Mouse (Mus musculus): Measurements from ENCODE around the gene Plac8.

DNA sequence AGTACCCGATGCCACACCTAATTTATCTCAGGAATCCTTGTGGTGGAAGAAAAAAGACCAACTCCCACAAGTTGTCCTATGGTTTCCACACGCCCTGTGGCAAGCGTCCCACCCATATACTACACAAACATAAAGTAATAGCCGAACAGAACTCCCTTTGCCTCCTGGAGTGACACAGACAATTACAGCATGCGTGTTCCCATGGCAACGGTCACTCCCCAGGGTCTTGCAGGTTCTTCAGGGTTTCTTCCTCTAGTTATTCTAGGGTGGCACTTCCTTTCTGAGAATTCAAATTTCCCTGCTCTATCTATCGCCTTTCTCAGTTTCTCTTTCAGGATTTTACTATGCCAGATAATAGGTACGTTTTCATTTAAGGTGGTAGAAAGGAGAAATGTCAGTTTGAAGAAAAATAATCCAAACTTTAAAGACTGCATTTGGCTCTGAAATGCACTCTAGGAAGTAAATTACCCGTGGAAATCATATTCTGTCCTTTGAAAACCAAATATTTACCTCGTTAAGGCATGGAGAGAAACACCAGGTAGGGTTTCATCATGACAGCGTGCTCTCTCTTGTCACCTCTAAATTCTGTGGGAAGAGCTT is 25.9 kb upstream of the Plac8 start:
- TF ChIP-seq CTCF (IDR thresholded peaks at IDR 0.05; ENCODE audit: low read depth, low read length), result no peak
- TF ChIP-seq POLR2A (IDR thresholded peaks at IDR 0.05; ENCODE audit: extremely low read depth, insufficient read depth, low read length), result no peak
